Mouse (Mus musculus): ENCODE results near the gene Tmbim7. TPM values are rescaled to one million over a fixed set of nuclear protein-coding genes. Genes with fewer than 3 reads are reported as not detected.

Gene Tmbim7
- total RNA-seq, 2 experiments from 2014 or later = not detected

Other genes with a start within 250 kb of the Tmbim7 start
- 57.0 and 58.4 TPM in 2 replicates for gene Fam133b, start 107.3 kb upstream of the Tmbim7 start, total RNA-seq (2015; ENCODE audit: low replicate concordance)
- 102 and 153 TPM in 2 replicates for gene Fam133b, start 107.3 kb upstream of the Tmbim7 start, total RNA-seq (2017; ENCODE audit: low replicate concordance)
- gene 1700109H08Rik, start 79.6 kb upstream of the Tmbim7 start, total RNA-seq (2015; ENCODE audit: low replicate concordance) = 32.4 and 38.6 TPM in 2 replicates
- gene 1700109H08Rik, start 79.6 kb upstream of the Tmbim7 start, total RNA-seq (2017; ENCODE audit: low replicate concordance) = 6.7 and 30.4 TPM in 2 replicates
- 0.36 and 4.6 TPM in 2 replicates for gene Pex1, start 55.1 kb upstream of the Tmbim7 start, total RNA-seq (2015; ENCODE audit: low replicate concordance)
- gene Pex1, start 55.1 kb upstream of the Tmbim7 start, total RNA-seq (2017; ENCODE audit: low replicate concordance) = 0.23 and 9.2 TPM in 2 replicates
- 3.4 and 13.0 TPM in 2 replicates for gene Rbm48, start 54.6 kb upstream of the Tmbim7 start, total RNA-seq (2015; ENCODE audit: low replicate concordance)
- 10.3 and 14.9 TPM in 2 replicates for gene Rbm48, start 54.6 kb upstream of the Tmbim7 start, total RNA-seq (2017; ENCODE audit: low replicate concordance)
- 67.4 and 171 TPM in 2 replicates for gene Gatad1, start 6.0 kb downstream of the Tmbim7 start, total RNA-seq (2015; ENCODE audit: low replicate concordance)
- gene Gatad1, start 6.0 kb downstream of the Tmbim7 start, total RNA-seq (2017; ENCODE audit: low replicate concordance) = 86.9 and 115 TPM in 2 replicates
- gene Ankib1, start 151.7 kb downstream of the Tmbim7 start, total RNA-seq (2015; ENCODE audit: low replicate concordance) = 10.1 and 19.8 TPM in 2 replicates
- gene Ankib1, start 151.7 kb downstream of the Tmbim7 start, total RNA-seq (2017; ENCODE audit: low replicate concordance) = 21.3 and 27.0 TPM in 2 replicates
- 67.0 and 88.9 TPM in 2 replicates for gene Krit1, start 152.0 kb downstream of the Tmbim7 start, total RNA-seq (2015; ENCODE audit: low replicate concordance)
- 105 and 111 TPM in 2 replicates for gene Krit1, start 152.0 kb downstream of the Tmbim7 start, total RNA-seq (2017; ENCODE audit: low replicate concordance)
- gene Lrrd1, start 194.0 kb downstream of the Tmbim7 start, total RNA-seq (2015; ENCODE audit: low replicate concordance) = not detected in 2 replicates
- gene Lrrd1, start 194.0 kb downstream of the Tmbim7 start, total RNA-seq (2017; ENCODE audit: low replicate concordance) = not detected in 2 replicates
- 5.0 and 5.8 TPM in 2 replicates for gene Mterf1a, start 242.8 kb downstream of the Tmbim7 start, total RNA-seq (2015; ENCODE audit: low replicate concordance)
- 4.2 and 13.0 TPM in 2 replicates for gene Mterf1a, start 242.8 kb downstream of the Tmbim7 start, total RNA-seq (2017; ENCODE audit: low replicate concordance)

Data from erythroid progenitor cell, adult 5-6 weeks (primary cell).